In the genomic region with DNA sequence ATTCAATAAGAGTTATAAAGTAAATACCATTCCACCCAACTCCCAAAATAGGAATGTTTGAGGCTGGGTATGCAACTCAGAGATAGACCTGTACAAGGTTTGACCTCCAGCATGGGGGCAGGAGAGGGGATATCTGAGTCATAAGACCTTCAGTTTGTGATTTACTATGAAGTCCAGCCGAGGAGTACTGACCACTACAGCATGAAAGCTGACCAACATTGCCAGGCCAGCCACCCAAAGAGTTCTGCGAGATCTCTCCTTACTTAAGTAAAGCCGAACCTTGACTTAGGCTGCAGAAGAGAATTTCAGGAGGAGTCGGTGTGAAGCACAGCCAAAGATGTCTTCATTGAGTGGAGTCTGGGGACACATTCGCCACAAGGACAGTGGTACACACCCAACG, we compare ENCODE assay signal across 29 mouse cellular contexts.
"Had no signal": no experiment of that assay in that cellular context is flagged by ENCODE, and none has a peak within 500 bp of the region (broad histone marks: within the 10 kb centered on the region; RNA-seq: fewer than 3 reads in every experiment).

No protein-coding gene starts in this region.

- H3K4me1 ChIP-seq: limb, embryonic 15.5 days; liver, embryonic 12.5 days; liver, embryonic 13.5 days; liver, embryonic 15.5 days; lung, embryonic 15.5 days; megakaryocyte, embryonic 14.5 days; midbrain, embryonic 10.5 days; midbrain, embryonic 12.5 days had no signal

- H3K27ac ChIP-seq: limb, embryonic 10.5 days; limb, embryonic 12.5 days; limb, embryonic 13.5 days; limb, embryonic 15.5 days; liver, embryonic 12.5 days; liver, embryonic 13.5 days; liver, embryonic 14.5 days; liver, embryonic 15.5 days; lung, embryonic 15.5 days; macrophage; midbrain, embryonic 10.5 days; midbrain, embryonic 12.5 days; midbrain, embryonic 13.5 days; midbrain, embryonic 15.5 days; neural tube, embryonic 12.5 days had no signal

- H3K36me3 ChIP-seq: limb, embryonic 10.5 days; limb, embryonic 12.5 days; limb, embryonic 13.5 days; limb, embryonic 15.5 days; liver, embryonic 12.5 days; liver, embryonic 13.5 days; liver, embryonic 15.5 days; lung, embryonic 15.5 days; midbrain, embryonic 10.5 days; midbrain, embryonic 12.5 days; midbrain, embryonic 13.5 days; midbrain, embryonic 15.5 days; neural tube, embryonic 12.5 days; neural tube, embryonic 13.5 days had no signal

- H3K4me3 ChIP-seq: limb, embryonic 10.5 days; limb, embryonic 12.5 days; limb, embryonic 13.5 days; limb, embryonic 15.5 days; liver, embryonic 12.5 days; liver, embryonic 13.5 days; liver, embryonic 15.5 days; lung, embryonic 15.5 days; megakaryocyte, embryonic 14.5 days; midbrain, embryonic 10.5 days; midbrain, embryonic 12.5 days; midbrain, embryonic 13.5 days; midbrain, embryonic 15.5 days; myocyte; neural tube, embryonic 12.5 days; neural tube, embryonic 13.5 days had no signal

- DNase-seq: left cerebral cortex, postnatal 4 days; liver; liver, embryonic 13.5 days; liver, postnatal 0 days; lung, adult 18-20 months; lung, adult 2 months; lung, embryonic 14.5 days; lung, postnatal 10 days; lung, postnatal 14 days; lung, postnatal 36 days; lung, postnatal 4 days; midbrain, embryonic 14.5 days had no signal

- H3K27me3 ChIP-seq: midbrain, embryonic 15.5 days; neural tube, embryonic 12.5 days had no signal

- H3K9ac ChIP-seq: limb, embryonic 12.5 days; limb, embryonic 13.5 days; limb, embryonic 15.5 days; liver, embryonic 12.5 days; liver, embryonic 13.5 days; liver, embryonic 14.5 days; liver, embryonic 15.5 days; liver, postnatal 0 days; lung, embryonic 14.5 days; lung, embryonic 15.5 days; midbrain, embryonic 12.5 days; midbrain, embryonic 13.5 days; midbrain, embryonic 15.5 days; neural tube, embryonic 12.5 days; neural tube, embryonic 13.5 days had no signal
